Mouse (Mus musculus): Measurements from ENCODE around the gene Eef1akmt2.

Gene Eef1akmt2

GRCm38 (mm10) chr7:132810879-132811278 lies 41.6 kb downstream of the Eef1akmt2 start:
- peak; percentile 76 to 92 for DNase-seq (ENCODE audit: low spot score in 2 of 2)

GRCm38 (mm10) chr7:132810368-132810767 lies 42.1 kb downstream of the Eef1akmt2 start:
- DNase-seq (ENCODE audit: low spot score in 2 of 2), result peak in 1 of 2 experiments; percentile 23

GRCm38 (mm10) chr7:132809721-132810120 lies 42.8 kb downstream of the Eef1akmt2 start:
- DNase-seq (ENCODE audit: low spot score in 2 of 2), result no peak

- DNase-seq (ENCODE audit: low spot score in 2 of 2), result no peak
Measured at GRCm38 (mm10) chr7:132808841-132809682, 43.4 kb downstream of the Eef1akmt2 start.

- DNase-seq (ENCODE audit: low spot score in 2 of 2), result no peak
Measured at GRCm38 (mm10) chr7:132808051-132808796, 44.2 kb downstream of the Eef1akmt2 start.

GRCm38 (mm10) chr7:132806926-132807857 lies 45.3 kb downstream of the Eef1akmt2 start:
- no peak for DNase-seq (ENCODE audit: low spot score in 2 of 2)

- DNase-seq (ENCODE audit: low spot score in 2 of 2), result no peak
Measured at GRCm38 (mm10) chr7:132806286-132806685, 46.2 kb downstream of the Eef1akmt2 start.

- DNase-seq (ENCODE audit: low spot score in 2 of 2), result no peak
Measured at GRCm38 (mm10) chr7:132804951-132805350, 47.5 kb downstream of the Eef1akmt2 start.

GRCm38 (mm10) chr7:132804461-132804860 lies 48.0 kb downstream of the Eef1akmt2 start:
- no peak for DNase-seq (ENCODE audit: low spot score in 2 of 2)

GRCm38 (mm10) chr7:132803962-132804361 lies 48.5 kb downstream of the Eef1akmt2 start:
- DNase-seq (ENCODE audit: low spot score in 2 of 2), result no peak

GRCm38 (mm10) chr7:132803336-132803735 lies 49.1 kb downstream of the Eef1akmt2 start:
- DNase-seq (ENCODE audit: low spot score in 2 of 2), result no peak

GRCm38 (mm10) chr7:132802691-132803090 lies 49.8 kb downstream of the Eef1akmt2 start:
- no peak for DNase-seq (ENCODE audit: low spot score in 2 of 2)

- no peak for DNase-seq (ENCODE audit: low spot score in 2 of 2)
Measured at GRCm38 (mm10) chr7:132802066-132802465, 50.4 kb downstream of the Eef1akmt2 start.

GRCm38 (mm10) chr7:132801509-132801908 lies 51.0 kb downstream of the Eef1akmt2 start:
- no peak for DNase-seq (ENCODE audit: low spot score in 2 of 2)

- DNase-seq (ENCODE audit: low spot score in 2 of 2), result no peak
Measured at GRCm38 (mm10) chr7:132800868-132801267, 51.6 kb downstream of the Eef1akmt2 start.

GRCm38 (mm10) chr7:132799119-132800016 lies 53.1 kb downstream of the Eef1akmt2 start:
- DNase-seq (ENCODE audit: low spot score in 2 of 2), result no peak

- no peak for DNase-seq (ENCODE audit: low spot score in 2 of 2)
Measured at GRCm38 (mm10) chr7:132795141-132795540, 57.3 kb downstream of the Eef1akmt2 start.

GRCm38 (mm10) chr7:132793467-132793866 lies 59.0 kb downstream of the Eef1akmt2 start:
- no peak for DNase-seq (ENCODE audit: low spot score in 2 of 2)

- DNase-seq (ENCODE audit: low spot score in 2 of 2), result no peak
Measured at GRCm38 (mm10) chr7:132790447-132791219, 61.8 kb downstream of the Eef1akmt2 start.

- peak in 1 of 2 experiments; percentile 62 for DNase-seq (ENCODE audit: low spot score in 2 of 2)
Measured at GRCm38 (mm10) chr7:132788826-132789225, 63.6 kb downstream of the Eef1akmt2 start.
